Mouse (Mus musculus) hindbrain, embryonic 11.5 days (tissue): ENCODE data around the gene Dnajc6. TPM values are rescaled to one million over a fixed set of nuclear protein-coding genes. Genes with fewer than 3 reads are reported as not detected.

ENCODE experiments used
- ATAC-seq: fragments of 200-750 bp; cut with Nextera tagmentation; 2 replicates; pipeline ENCODE4 v1.8.0; 2017; ENCODE audit warnings: mild to moderate bottlenecking, moderate TSS enrichment, moderate library complexity; ENCODE audit not compliant: low FRiP score
- DNase-seq: peaks from one replicate; pipeline ENCODE4 v3.0.0-alpha.2; 2015; ENCODE audit warnings: low spot score
- H3K27ac ChIP-seq: fragments of 300-500 bp; sonication (generic); 2 replicates; pipeline ENCODE4 v1.5.1; 2014; ENCODE audit warnings: mild to moderate bottlenecking, low read depth, low read length
- H3K27me3 ChIP-seq: fragments of 300-500 bp; sonication (generic); 2 replicates; pipeline ENCODE4 v1.6.1; 2014; ENCODE audit warnings: mild to moderate bottlenecking, low read length, moderate library complexity, mixed read lengths; ENCODE audit not compliant: control insufficient read depth, insufficient read depth
- H3K36me3 ChIP-seq: fragments of 300-500 bp; sonication (generic); 2 replicates; pipeline ENCODE4 v1.6.1; 2014; ENCODE audit warnings: mild to moderate bottlenecking, low read length, moderate library complexity, mixed read lengths; ENCODE audit not compliant: control insufficient read depth, insufficient read depth
- H3K4me1 ChIP-seq: fragments of 300-500 bp; sonication (generic); replicated peaks from 2 replicates; pipeline ENCODE4 v1.6.1; 2014; ENCODE audit warnings: low read length, mixed read lengths; ENCODE audit not compliant: control insufficient read depth, insufficient read depth
- H3K4me2 ChIP-seq: fragments of 300-500 bp; sonication (generic); replicated peaks from 2 replicates; pipeline ENCODE4 v1.6.1; 2014; ENCODE audit warnings: mild to moderate bottlenecking, low read depth, low read length
- H3K4me3 ChIP-seq: fragments of 300-500 bp; sonication (generic); 2 replicates; pipeline ENCODE4 v1.5.1; 2014; ENCODE audit warnings: low read depth, low read length
- H3K9ac ChIP-seq: fragments of 300-500 bp; sonication (generic); 2 replicates; pipeline ENCODE4 v1.6.1; 2014; ENCODE audit warnings: low read depth, low read length
- H3K9me3 ChIP-seq: fragments of 300-500 bp; sonication (generic); 2 replicates; pipeline ENCODE4 v1.6.1; 2016; ENCODE audit warnings: low read length; ENCODE audit not compliant: control insufficient read depth
- WGBS: fragments of 180-500 bp; shearing (Covaris S2); extraction: QIAGEN DNeasy Blood & Tissue Kit; methylation state at CpG from one replicate; pipeline ENCODE4 v1.1.7; 2014; 5-methylcytosine and 5-hydroxymethylcytosine counted together
- polyA plus RNA-seq: library from polyadenylated mRNA; unstranded; fragments of >200 nt; fragmentation: Nextera tagmentation; extraction: Ambion mirVana; gene quantifications from 2 replicates; pipeline ENCODE4 v1.2.1, GENCODE M21; 2014

Gene Dnajc6
- polyA plus RNA-seq, 1 experiment from 2014 or later: 6.0 TPM

DNA sequence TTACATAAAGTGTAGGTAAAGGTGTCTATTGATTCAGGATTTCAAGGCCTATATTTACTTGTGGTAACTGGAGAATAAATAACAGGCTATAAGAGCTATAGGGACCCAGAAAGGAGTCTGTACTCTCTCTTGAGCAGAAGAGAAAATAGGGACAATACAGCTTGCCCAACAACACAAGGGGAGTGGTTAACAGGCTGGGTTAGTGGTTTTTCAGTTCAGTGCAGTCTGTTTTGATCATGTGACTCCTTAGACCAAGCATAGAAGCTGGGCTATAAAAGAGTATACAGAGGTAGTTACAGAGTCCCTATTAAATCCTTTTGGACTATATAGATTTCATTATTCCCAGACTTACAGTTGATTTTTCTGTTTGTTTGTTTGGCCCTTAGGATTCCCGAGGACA lies 36.3 kb upstream of the Dnajc6 start:
- Histone ChIP-seq H3K4me3 (no peak overlapping the region), H3K27ac (no peak overlapping the region), H3K4me2 (no peak overlapping the region), H3K9ac (no peak overlapping the region), H3K27me3 (no peaks in the 10 kb centered on the region), H3K4me1 (no peaks in the 10 kb centered on the region), H3K36me3 (no peaks in the 10 kb centered on the region), H3K9me3 (no peaks in the 10 kb centered on the region)
- WGBS: 93% methylated on average over 1 of the region's 1 CpGs
- ATAC-seq (no peak), DNase-seq (no peak)

DNA sequence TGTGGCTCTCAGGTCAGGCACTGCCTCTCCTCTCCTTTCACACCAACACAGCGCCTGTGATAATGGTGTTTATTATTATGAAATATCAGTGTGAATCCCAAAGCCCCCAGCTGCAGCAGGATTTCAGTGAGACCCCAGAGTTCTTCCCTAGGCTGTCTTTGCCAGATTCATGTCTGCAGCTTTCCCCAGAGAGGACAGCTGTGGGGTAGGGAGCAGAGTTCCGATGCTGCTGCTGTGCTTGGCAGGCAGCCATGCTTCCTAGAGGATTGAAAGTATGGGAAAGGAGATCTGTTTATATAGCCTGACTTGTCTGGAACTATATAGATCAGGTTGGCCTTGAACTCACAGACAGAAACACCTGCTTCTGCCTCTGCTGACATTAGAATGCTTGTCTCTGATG lies 34.4 kb upstream of the Dnajc6 start:
- Histone ChIP-seq H3K4me1 (no peaks in the 10 kb centered on the region), H3K27me3 (no peaks in the 10 kb centered on the region), H3K27ac (no peak overlapping the region), H3K4me2 (no peak overlapping the region), H3K9me3 (no peaks in the 10 kb centered on the region), H3K36me3 (no peaks in the 10 kb centered on the region), H3K9ac (no peak overlapping the region), H3K4me3 (no peak overlapping the region)
- ATAC-seq: no peak
- no peak for DNase-seq
- 91% methylated on average over 2 of the region's 2 CpGs for WGBS

DNA sequence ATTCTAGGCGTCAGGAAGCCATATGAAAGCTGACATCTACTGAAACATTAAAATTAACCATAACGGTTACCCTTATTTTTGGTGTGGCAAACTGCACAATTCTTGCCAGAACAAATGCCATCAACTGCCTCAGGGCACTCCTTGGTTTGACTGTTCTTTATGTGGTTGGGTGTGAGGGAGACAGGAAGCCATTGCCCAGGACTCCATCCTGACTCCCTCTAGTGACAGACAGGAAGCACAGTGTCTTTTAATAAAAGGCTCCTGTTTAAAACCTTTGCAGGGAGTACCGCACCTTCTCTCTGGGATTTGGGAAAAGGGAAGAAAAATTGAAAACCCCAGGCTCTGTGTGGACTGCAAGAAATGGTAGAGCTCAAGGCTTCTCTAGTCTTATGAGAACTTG lies 30.2 kb upstream of the Dnajc6 start:
- WGBS: 90% methylated on average over 3 of the region's 3 CpGs
- H3K4me3 ChIP-seq: no peak overlapping the region
- H3K27me3 ChIP-seq: no peaks in the 10 kb centered on the region
- H3K4me1 ChIP-seq: no peaks in the 10 kb centered on the region
- no peak for DNase-seq
- no peak overlapping the region for H3K9ac ChIP-seq
- H3K36me3 ChIP-seq: no peaks in the 10 kb centered on the region
- no peak overlapping the region for H3K27ac ChIP-seq
- no peak for ATAC-seq
- H3K9me3 ChIP-seq: no peaks in the 10 kb centered on the region
- no peak overlapping the region for H3K4me2 ChIP-seq

DNA sequence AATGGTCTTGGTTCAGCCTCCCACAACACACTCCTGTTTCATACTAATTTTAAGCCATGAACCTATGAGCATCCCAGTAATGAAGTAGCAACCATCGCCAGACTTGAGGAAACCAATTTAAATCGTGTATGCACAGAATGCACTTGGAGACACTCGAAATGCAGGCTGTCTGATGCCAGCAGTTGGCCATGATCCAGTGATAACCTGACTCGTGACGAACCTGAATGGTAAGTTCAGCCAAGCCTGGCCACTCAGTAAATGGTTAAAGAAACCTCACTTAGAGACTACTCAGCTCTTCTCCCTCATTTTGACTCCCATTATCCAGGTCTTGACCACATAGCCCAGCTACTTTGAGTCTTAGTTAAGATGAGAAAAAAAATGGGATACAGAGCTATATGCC lies 27.2 kb upstream of the Dnajc6 start:
- Histone ChIP-seq H3K27ac (no peak overlapping the region), H3K4me3 (no peak overlapping the region), H3K4me1 (no peaks in the 10 kb centered on the region), H3K4me2 (no peak overlapping the region), H3K9ac (no peak overlapping the region), H3K27me3 (no peaks in the 10 kb centered on the region), H3K9me3 (no peaks in the 10 kb centered on the region), H3K36me3 (no peaks in the 10 kb centered on the region)
- 94% methylated on average over 5 of the region's 5 CpGs for WGBS
- no peak for ATAC-seq
- DNase-seq: no peak

DNA sequence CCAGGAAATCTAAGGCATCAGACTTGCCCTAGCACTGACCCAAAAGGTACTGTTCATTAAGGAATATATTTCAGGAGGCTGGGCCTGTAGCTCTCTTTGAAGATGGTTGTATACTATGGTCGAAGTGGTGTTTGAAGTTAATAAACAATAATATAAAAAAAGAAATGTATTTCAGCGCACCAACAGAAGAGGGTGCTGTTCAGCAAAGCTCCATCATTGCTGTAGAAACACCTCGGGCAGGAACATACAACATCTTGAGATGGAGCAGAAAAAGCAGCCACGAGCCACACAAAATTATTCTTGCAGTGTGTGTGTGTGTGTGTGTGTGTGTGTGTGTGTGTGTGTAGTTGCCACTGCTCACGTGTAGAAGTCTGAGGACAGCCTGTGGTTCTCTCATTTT lies 25.9 kb upstream of the Dnajc6 start:
- H3K9ac ChIP-seq: no peak overlapping the region
- H3K27me3 ChIP-seq: no peaks in the 10 kb centered on the region
- no peak overlapping the region for H3K4me3 ChIP-seq
- no peak overlapping the region for H3K4me2 ChIP-seq
- H3K36me3 ChIP-seq: no peaks in the 10 kb centered on the region
- no peak overlapping the region for H3K27ac ChIP-seq
- DNase-seq: no peak
- 68% methylated on average over 5 of the region's 5 CpGs for WGBS
- ATAC-seq: no peak
- no peaks in the 10 kb centered on the region for H3K4me1 ChIP-seq
- no peaks in the 10 kb centered on the region for H3K9me3 ChIP-seq

DNA sequence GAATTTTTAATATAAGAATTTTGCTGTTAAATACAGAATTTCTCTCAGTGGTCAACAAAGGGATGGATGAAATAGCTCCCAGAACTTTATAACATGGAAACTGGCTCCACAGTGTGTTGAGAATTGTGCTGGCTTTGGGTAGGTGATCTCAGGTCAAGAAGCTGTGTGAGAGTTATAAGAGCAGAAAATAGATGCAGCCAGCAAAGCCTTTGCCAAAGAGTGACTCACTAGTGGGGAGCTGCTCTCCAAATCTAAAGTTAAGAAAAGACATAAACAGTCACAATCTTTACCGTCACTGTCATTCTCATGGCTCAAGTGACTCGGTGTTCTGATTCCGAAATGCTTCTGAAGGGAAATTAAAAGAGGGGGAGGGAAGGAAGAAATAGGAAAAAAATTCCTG lies 23.7 kb upstream of the Dnajc6 start:
- 96% methylated on average over 3 of the region's 3 CpGs for WGBS

DNA sequence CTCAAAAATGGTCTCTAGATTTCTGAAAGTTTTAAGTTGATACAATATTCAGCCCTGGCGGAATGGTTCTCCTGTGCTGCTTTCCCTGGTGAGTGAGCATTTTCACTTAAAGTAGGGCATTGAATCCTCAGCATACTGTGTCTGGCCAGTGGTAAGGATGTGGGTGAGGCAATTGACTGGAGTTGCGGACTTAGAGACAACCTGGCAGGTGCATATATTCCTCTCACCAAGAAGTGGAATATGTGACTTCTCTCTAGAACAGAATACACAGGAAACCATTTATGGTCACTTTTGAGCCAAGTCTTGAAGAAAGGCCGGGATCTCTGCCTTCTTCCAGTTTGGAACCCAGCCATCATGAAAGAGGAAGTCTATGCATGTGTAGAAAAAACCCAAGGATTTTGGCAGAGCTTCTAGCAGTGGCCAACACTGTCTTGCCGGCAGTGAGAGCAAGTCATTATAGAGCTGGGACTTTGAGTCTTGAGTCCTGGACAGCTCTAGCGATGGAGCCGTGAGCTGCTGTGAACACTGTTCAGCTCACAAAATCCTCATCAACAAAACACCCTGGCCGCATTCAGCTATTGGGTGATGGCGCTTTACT lies 6.0 kb upstream of the Dnajc6 start:
- no peaks in the 10 kb centered on the region for H3K27me3 ChIP-seq
- H3K27ac ChIP-seq: no peak overlapping the region
- H3K4me1 ChIP-seq: no peaks in the 10 kb centered on the region
- WGBS: 92% methylated on average over 8 of the region's 8 CpGs
- H3K4me2 ChIP-seq: no peak overlapping the region
- no peak for ATAC-seq
- H3K9ac ChIP-seq: no peak overlapping the region
- H3K4me3 ChIP-seq: no peak overlapping the region
- no peaks in the 10 kb centered on the region for H3K9me3 ChIP-seq
- H3K36me3 ChIP-seq: no peaks in the 10 kb centered on the region
- DNase-seq: no peak

More for the DNA sequence above, 23.7 kb upstream of the Dnajc6 start:
- H3K4me2 ChIP-seq: no peak overlapping the region
- H3K36me3 ChIP-seq: no peaks in the 10 kb centered on the region
- H3K27me3 ChIP-seq: no peaks in the 10 kb centered on the region
- no peaks in the 10 kb centered on the region for H3K4me1 ChIP-seq
- no peak overlapping the region for H3K4me3 ChIP-seq
- H3K9me3 ChIP-seq: no peaks in the 10 kb centered on the region
- no peak overlapping the region for H3K27ac ChIP-seq
- DNase-seq (no peak), ATAC-seq (no peak)
- H3K9ac ChIP-seq: no peak overlapping the region

DNA sequence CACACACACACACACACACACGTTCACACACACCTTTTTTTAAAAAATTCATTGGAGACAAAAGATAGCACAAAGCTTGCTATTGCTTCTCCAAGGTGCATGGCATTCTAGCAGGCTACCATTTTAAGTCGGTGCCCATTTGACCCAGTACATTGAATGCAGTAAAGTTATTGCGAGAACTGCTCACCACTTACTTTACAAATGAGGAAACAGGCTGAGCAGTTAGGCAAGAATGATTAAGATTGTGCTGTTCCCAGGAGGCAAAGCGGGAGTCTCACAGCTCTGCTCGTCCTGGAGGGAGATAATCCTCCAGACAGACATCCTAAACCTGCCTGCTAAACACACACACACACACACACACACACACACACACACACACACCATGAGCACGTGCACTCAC lies 4.7 kb upstream of the Dnajc6 start:
- no peaks in the 10 kb centered on the region for H3K36me3 ChIP-seq
- no peak overlapping the region for H3K4me2 ChIP-seq
- H3K9me3 ChIP-seq: no peaks in the 10 kb centered on the region
- H3K4me1 ChIP-seq: no peaks in the 10 kb centered on the region
- H3K27ac ChIP-seq: no peak overlapping the region
- peaks cover 6% of the 10 kb centered on the region for H3K27me3 ChIP-seq
- DNase-seq (no peak), ATAC-seq (no peak)
- H3K4me3 ChIP-seq: no peak overlapping the region
- WGBS: 78% methylated on average over 6 of the region's 6 CpGs
- H3K9ac ChIP-seq: no peak overlapping the region

DNA sequence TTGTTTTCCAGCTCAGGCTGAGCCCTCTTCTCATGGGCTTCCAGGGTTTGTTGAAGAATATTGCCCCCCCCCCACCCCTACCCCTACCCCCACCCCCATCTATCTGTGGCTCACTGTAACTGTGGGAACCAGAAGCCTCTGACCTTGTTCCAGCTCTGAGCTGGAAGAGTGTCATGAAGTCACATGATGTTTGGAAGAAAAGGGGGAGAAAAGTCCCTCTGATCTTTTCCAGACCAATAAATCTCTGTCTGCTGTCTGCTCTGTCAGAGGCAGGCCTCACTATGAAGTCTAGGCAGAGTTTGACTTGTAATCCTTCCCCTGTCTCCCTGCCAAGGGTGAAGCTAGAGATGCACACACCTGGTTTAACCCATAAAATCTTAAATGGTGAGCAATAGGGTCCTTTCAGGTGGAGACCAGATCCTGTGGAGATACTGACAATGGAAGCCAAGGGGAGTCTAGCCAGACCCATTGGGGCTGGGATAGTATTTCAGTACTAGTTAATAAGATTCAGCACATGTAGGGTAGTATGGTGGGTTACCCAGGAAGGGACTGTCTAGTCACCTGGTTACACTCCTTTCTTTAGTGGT lies 2.7 kb upstream of the Dnajc6 start:
- ATAC-seq: no peak
- Histone ChIP-seq H3K36me3 (no peaks in the 10 kb centered on the region), H3K27ac (no peak overlapping the region), H3K4me2 (no peak overlapping the region), H3K9ac (no peak overlapping the region), H3K4me3 (no peak overlapping the region), H3K4me1 (peaks cover 3% of the 10 kb centered on the region; the same call in 1 of the 2 replicates), H3K27me3 (peaks cover 17% of the 10 kb centered on the region), H3K9me3 (no peaks in the 10 kb centered on the region)
- no peak for DNase-seq
